Mouse (Mus musculus) inflammation-experienced regulatory T-cells, adult 6 months (primary cell): Measurements from ENCODE around the gene Pik3cd. TPM values are rescaled to one million over a fixed set of nuclear protein-coding genes. Genes with fewer than 3 reads are reported as not detected.

Experiments
- ATAC-seq: one replicate; pipeline ENCODE4 v1.8.0; 2017
- polyA plus RNA-seq, 3 experiments: library from polyadenylated mRNA; unstranded; fragments of 100-300 nt; shearing (Covaris generic); gene quantifications; one replicate each; pipeline ENCODE4 v1.2.1; 2017

The Pik3cd gene
- polyA plus RNA-seq, 3 experiments from 2014 or later = 108 to 124 (median 115) TPM

GRCm38 (mm10) chr4:149723855-149724731 lies 21.7 kb upstream of the Pik3cd start:
- no peak for ATAC-seq

GRCm38 (mm10) chr4:149723021-149723390 lies 20.6 kb upstream of the Pik3cd start:
- no peak for ATAC-seq

- no peak for ATAC-seq
Measured at GRCm38 (mm10) chr4:149722104-149723020, 20.0 kb upstream of the Pik3cd start.

GRCm38 (mm10) chr4:149721163-149721562 lies 18.8 kb upstream of the Pik3cd start:
- ATAC-seq = peak; percentile 69

GRCm38 (mm10) chr4:149719686-149720085 lies 17.3 kb upstream of the Pik3cd start:
- ATAC-seq = no peak

GRCm38 (mm10) chr4:149714542-149714941 lies 12.2 kb upstream of the Pik3cd start:
- ATAC-seq = no peak

GRCm38 (mm10) chr4:149711955-149712354 lies 9.6 kb upstream of the Pik3cd start:
- ATAC-seq = no peak

GRCm38 (mm10) chr4:149711485-149711884 lies 9.1 kb upstream of the Pik3cd start:
- ATAC-seq = no peak

- ATAC-seq = peak; percentile 100
Measured at GRCm38 (mm10) chr4:149710510-149710909, 8.1 kb upstream of the Pik3cd start.

GRCm38 (mm10) chr4:149705941-149706340 lies 3.6 kb upstream of the Pik3cd start:
- no peak for ATAC-seq

GRCm38 (mm10) chr4:149705298-149705697 lies 2.9 kb upstream of the Pik3cd start:
- no peak for ATAC-seq

- ATAC-seq = peak; percentile 34
Measured at GRCm38 (mm10) chr4:149701426-149702209, 753 bp downstream of the Pik3cd start.

- no peak for ATAC-seq
Measured at GRCm38 (mm10) chr4:149699953-149700352, 2.4 kb downstream of the Pik3cd start.

- ATAC-seq = peak; percentile 27
Measured at GRCm38 (mm10) chr4:149698197-149698821, 4.1 kb downstream of the Pik3cd start.

GRCm38 (mm10) chr4:149697506-149698196 lies 4.7 kb downstream of the Pik3cd start:
- ATAC-seq = peak; percentile 44

GRCm38 (mm10) chr4:149696189-149696971 lies 6.0 kb downstream of the Pik3cd start:
- ATAC-seq = peak; percentile 26

- ATAC-seq = no peak
Measured at GRCm38 (mm10) chr4:149691368-149691767, 11.0 kb downstream of the Pik3cd start.

GRCm38 (mm10) chr4:149690828-149691280 lies 11.5 kb downstream of the Pik3cd start:
- ATAC-seq = no peak

- ATAC-seq = peak; percentile 34
Measured at GRCm38 (mm10) chr4:149689822-149690700, 12.3 kb downstream of the Pik3cd start.
